Mouse (Mus musculus): Measurements from ENCODE around the gene Rtn4rl1. TPM values are rescaled to one million over a fixed set of nuclear protein-coding genes. Genes with fewer than 3 reads are reported as not detected.
A peak's percentile ranks its signal among the peaks of the same experiment; 100 is the strongest.

Rtn4rl1 gene
- polyA plus RNA-seq (2016; fragmentation: Nextera tagmentation; extraction: Ambion mirVana), result 1.5 and 2.1 TPM in 2 replicates

GRCm38 (mm10) chr11:75193256-75194071 is at the start of gene Rtn4rl1:
TSS of gene Rtn4rl1 (plus strand) at chr11:75193783.
- Histone ChIP-seq H3K9me3 (no peaks in the 10 kb centered on the region), H3K4me1 (peaks cover 67% of the 10 kb centered on the region), H3K4me3 (peak within 1 kb of the TSS; percentile 63), H3K27ac (replicated peaks) (peak within 1 kb of the TSS; percentile 65; the same call in 1 of the 2 replicates), H3K27me3 (replicated peaks; ENCODE audit: low read depth, poor library complexity, severe bottlenecking) (peaks cover 80% of the 10 kb centered on the region), H3K36me3 (replicated peaks) (0 out of 2 replicates have a peak, but pooled peaks cover under 1% of the 10 kb centered on the region)
- WGBS, result under 1% methylated on average over 84 of the region's 84 CpGs
- peak; percentile 61 for DNase-seq (ENCODE audit: low spot score)

- WGBS, result 89% methylated on average over 2 of the region's 2 CpGs
These were observed 47.7 kb upstream of the Rtn4rl1 start for GRCm38 (mm10) chr11:75145841-75146240.

GRCm38 (mm10) chr11:75147106-75147845 is 46.3 kb upstream of the Rtn4rl1 start:
- 49% methylated on average over 11 of the region's 11 CpGs for WGBS
- H3K4me1 ChIP-seq, result peaks cover 32% of the 10 kb centered on the region
- no peaks in the 10 kb centered on the region for H3K9me3 ChIP-seq
- no peak overlapping the region for H3K4me3 ChIP-seq
- H3K36me3 ChIP-seq (replicated peaks), result peaks cover 71% of the 10 kb centered on the region
- no peaks in the 10 kb centered on the region for H3K27me3 ChIP-seq (replicated peaks; ENCODE audit: low read depth, poor library complexity, severe bottlenecking)
- DNase-seq (ENCODE audit: low spot score), result peak; percentile 67
- peak overlapping the region; percentile 80 for H3K27ac ChIP-seq (replicated peaks)

More at GRCm38 (mm10) chr11:75145841-75146240, 47.7 kb upstream of the Rtn4rl1 start:
- no peak for DNase-seq (ENCODE audit: low spot score)
- no peaks in the 10 kb centered on the region for H3K9me3 ChIP-seq
- no peak overlapping the region for H3K27ac ChIP-seq (replicated peaks)
- H3K27me3 ChIP-seq (replicated peaks; ENCODE audit: low read depth, poor library complexity, severe bottlenecking), result no peaks in the 10 kb centered on the region
- no peak overlapping the region for H3K4me3 ChIP-seq
- peaks cover 47% of the 10 kb centered on the region for H3K4me1 ChIP-seq
- H3K36me3 ChIP-seq (replicated peaks), result peaks cover 65% of the 10 kb centered on the region

DNA sequence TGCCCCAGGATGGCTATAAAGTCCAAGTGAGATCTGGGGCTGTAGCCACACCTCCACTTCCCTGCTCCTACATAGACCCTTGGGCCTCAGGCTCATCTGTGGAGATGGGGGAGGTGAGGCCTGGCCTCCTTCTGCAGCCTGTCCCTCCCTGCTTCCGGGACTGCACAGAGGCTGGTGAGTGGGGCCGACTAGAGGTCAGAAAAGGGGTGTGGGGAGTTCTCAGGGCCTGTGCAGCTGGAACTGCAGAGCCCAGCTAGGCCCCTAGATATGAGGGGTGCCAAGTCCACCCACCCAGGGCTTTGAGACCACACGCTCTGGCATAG is 45.8 kb upstream of the Rtn4rl1 start:
- H3K27me3 ChIP-seq (replicated peaks; ENCODE audit: low read depth, poor library complexity, severe bottlenecking), result no peaks in the 10 kb centered on the region
- WGBS, result 40% methylated on average over 3 of the region's 3 CpGs
- 0 out of 2 replicates have a peak overlapping the region, but pooled peaks have one; percentile 25 for H3K4me3 ChIP-seq
- H3K4me1 ChIP-seq, result peaks cover 27% of the 10 kb centered on the region
- H3K27ac ChIP-seq (replicated peaks), result peak overlapping the region; percentile 80
- no peaks in the 10 kb centered on the region for H3K9me3 ChIP-seq
- peak; percentile 59 for DNase-seq (ENCODE audit: low spot score)
- H3K36me3 ChIP-seq (replicated peaks), result peaks cover 70% of the 10 kb centered on the region

GRCm38 (mm10) chr11:75148332-75149035 is 45.1 kb upstream of the Rtn4rl1 start:
- 89% methylated on average over 11 of the region's 11 CpGs for WGBS
- Histone ChIP-seq H3K4me1 (peaks cover 26% of the 10 kb centered on the region), H3K36me3 (replicated peaks) (peaks cover 69% of the 10 kb centered on the region), H3K9me3 (no peaks in the 10 kb centered on the region), H3K27me3 (replicated peaks; ENCODE audit: low read depth, poor library complexity, severe bottlenecking) (no peaks in the 10 kb centered on the region), H3K27ac (replicated peaks) (peak overlapping the region; percentile 80), H3K4me3 (no peak overlapping the region)
- DNase-seq (ENCODE audit: low spot score), result no peak

DNA sequence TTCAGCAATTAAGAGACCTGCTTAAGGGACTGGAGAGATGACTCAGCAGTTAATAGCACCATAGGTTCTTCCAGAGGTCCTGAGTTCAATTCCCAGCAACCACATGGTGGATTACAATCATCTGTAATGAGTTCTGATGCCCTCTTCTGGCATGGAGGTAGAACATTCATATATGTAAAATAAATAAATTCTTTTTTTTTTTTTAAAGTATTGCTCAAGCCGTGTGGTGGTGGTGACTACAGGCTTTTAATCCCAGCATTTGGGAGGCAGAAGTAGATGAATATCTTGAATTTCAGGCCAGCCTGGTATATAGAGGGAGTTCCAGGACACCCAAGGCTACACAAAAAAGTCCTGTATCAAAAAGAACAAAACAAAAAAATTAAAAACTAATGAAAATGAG is 43.2 kb upstream of the Rtn4rl1 start:
- H3K4me1 ChIP-seq, result peaks cover 28% of the 10 kb centered on the region
- H3K36me3 ChIP-seq (replicated peaks), result peaks cover 53% of the 10 kb centered on the region
- 91% methylated on average over 1 of the region's 1 CpGs for WGBS
- H3K9me3 ChIP-seq, result no peaks in the 10 kb centered on the region
- no peak overlapping the region for H3K4me3 ChIP-seq
- no peak for DNase-seq (ENCODE audit: low spot score)
- no peaks in the 10 kb centered on the region for H3K27me3 ChIP-seq (replicated peaks; ENCODE audit: low read depth, poor library complexity, severe bottlenecking)
- H3K27ac ChIP-seq (replicated peaks), result no peak overlapping the region

- no peaks in the 10 kb centered on the region for H3K27me3 ChIP-seq (replicated peaks; ENCODE audit: low read depth, poor library complexity, severe bottlenecking)
- H3K27ac ChIP-seq (replicated peaks), result peak overlapping the region; percentile 2
- peaks cover 39% of the 10 kb centered on the region for H3K4me1 ChIP-seq
- DNase-seq (ENCODE audit: low spot score), result no peak
- no peaks in the 10 kb centered on the region for H3K9me3 ChIP-seq
- 84% methylated on average over 18 of the region's 18 CpGs for whole genome bisulfite sequencing
- H3K4me3 ChIP-seq, result no peak overlapping the region
- H3K36me3 ChIP-seq (replicated peaks), result peaks cover 59% of the 10 kb centered on the region
These were observed 40.7 kb upstream of the Rtn4rl1 start for GRCm38 (mm10) chr11:75152603-75153557.

- 79% methylated on average over 6 of the region's 6 CpGs for WGBS
- no peaks in the 10 kb centered on the region for H3K9me3 ChIP-seq
- no peaks in the 10 kb centered on the region for H3K27me3 ChIP-seq (replicated peaks; ENCODE audit: low read depth, poor library complexity, severe bottlenecking)
- DNase-seq (ENCODE audit: low spot score), result no peak
- no peak overlapping the region for H3K27ac ChIP-seq (replicated peaks)
- H3K4me1 ChIP-seq, result peaks cover 39% of the 10 kb centered on the region
- no peak overlapping the region for H3K4me3 ChIP-seq
- peaks cover 58% of the 10 kb centered on the region for H3K36me3 ChIP-seq (replicated peaks)
These were observed 39.5 kb upstream of the Rtn4rl1 start for GRCm38 (mm10) chr11:75154053-75154585.

DNA sequence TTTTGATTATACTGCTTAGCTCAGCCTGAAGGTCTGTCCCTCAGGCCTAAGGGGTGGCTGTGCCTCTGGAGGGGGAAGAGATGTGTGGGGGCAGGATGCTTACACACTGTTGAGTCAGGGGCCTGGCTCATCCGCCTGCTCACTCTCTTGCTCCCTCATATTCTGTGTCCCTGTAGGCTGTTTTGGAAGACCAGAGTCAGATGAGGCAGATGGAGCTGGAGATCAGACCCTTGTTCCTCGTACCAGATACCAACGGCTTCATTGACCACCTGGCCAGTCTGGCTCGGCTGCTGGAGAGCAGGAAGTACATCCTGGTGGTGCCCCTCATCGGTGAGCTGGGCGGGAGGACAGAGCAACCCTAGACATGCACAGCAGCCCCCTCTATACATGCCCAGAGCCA is 37.6 kb upstream of the Rtn4rl1 start:
- Histone ChIP-seq H3K9me3 (no peaks in the 10 kb centered on the region), H3K27me3 (replicated peaks; ENCODE audit: low read depth, poor library complexity, severe bottlenecking) (no peaks in the 10 kb centered on the region), H3K36me3 (replicated peaks) (peaks cover 59% of the 10 kb centered on the region), H3K27ac (replicated peaks) (peak overlapping the region; percentile 40), H3K4me1 (peaks cover 39% of the 10 kb centered on the region), H3K4me3 (no peak overlapping the region)
- WGBS, result 66% methylated on average over 6 of the region's 6 CpGs
- no peak for DNase-seq (ENCODE audit: low spot score)

DNA sequence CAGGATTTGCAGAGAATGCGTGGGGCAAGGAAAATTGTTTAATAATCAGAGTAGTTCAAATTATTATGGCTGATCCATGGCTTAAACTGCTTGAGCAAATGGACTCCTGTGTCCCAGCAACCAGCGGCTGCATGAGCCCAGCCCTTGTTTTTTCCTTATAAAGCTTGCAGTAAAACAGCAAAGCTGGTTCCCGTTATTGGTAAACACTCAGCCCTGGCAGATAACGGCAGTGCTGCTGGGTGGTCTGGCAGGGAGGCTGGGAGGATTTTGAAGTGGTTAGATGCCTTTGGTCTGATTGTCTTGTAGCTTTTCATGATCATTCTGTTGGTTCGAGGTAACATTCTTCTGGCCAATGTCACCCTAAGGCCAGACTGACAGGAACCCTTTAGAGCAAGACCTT is 37.2 kb upstream of the Rtn4rl1 start:
- Histone ChIP-seq H3K27me3 (replicated peaks; ENCODE audit: low read depth, poor library complexity, severe bottlenecking) (no peaks in the 10 kb centered on the region), H3K4me1 (peaks cover 40% of the 10 kb centered on the region), H3K36me3 (replicated peaks) (peaks cover 59% of the 10 kb centered on the region), H3K4me3 (no peak overlapping the region), H3K9me3 (no peaks in the 10 kb centered on the region), H3K27ac (replicated peaks) (0 out of 2 replicates have a peak overlapping the region, but pooled peaks have one; percentile 40)
- no peak for DNase-seq (ENCODE audit: low spot score)
- 70% methylated on average over 5 of the region's 5 CpGs for WGBS

DNA sequence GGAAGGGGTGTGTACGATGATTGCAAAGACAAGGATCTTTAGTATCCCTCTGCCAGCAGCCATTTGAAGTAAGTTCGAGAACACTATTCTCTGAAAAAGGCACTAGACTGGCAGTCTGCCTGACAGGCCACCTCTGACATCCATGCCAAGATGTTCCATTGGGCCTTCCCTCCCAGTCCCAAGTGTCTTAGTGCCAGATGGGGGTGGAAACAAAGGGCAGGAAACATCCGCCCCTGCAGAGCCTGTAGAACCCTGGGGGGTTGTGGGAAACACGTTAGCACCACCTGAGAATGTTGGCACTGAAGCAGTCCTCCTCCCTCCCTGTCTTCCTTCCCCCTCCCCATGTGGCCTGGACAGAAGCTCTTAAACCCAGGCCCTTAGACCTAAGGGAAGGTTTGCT is 36.5 kb upstream of the Rtn4rl1 start:
- peak overlapping the region; percentile 48; the same call in 1 of the 2 replicates for H3K27ac ChIP-seq (replicated peaks)
- H3K4me1 ChIP-seq, result peaks cover 44% of the 10 kb centered on the region
- no peak overlapping the region for H3K4me3 ChIP-seq
- DNase-seq (ENCODE audit: low spot score), result no peak
- no peaks in the 10 kb centered on the region for H3K9me3 ChIP-seq
- peaks cover 63% of the 10 kb centered on the region for H3K36me3 ChIP-seq (replicated peaks)
- no peaks in the 10 kb centered on the region for H3K27me3 ChIP-seq (replicated peaks; ENCODE audit: low read depth, poor library complexity, severe bottlenecking)
- WGBS, result 54% methylated on average over 4 of the region's 4 CpGs

All from embryonic facial prominence, embryonic 10.5 days (tissue).